Mouse (Mus musculus) megakaryocyte, embryonic 14.5 days (primary cell): ENCODE data around the gene Btf3. TPM values are rescaled to one million over a fixed set of nuclear protein-coding genes. Genes with fewer than 3 reads are reported as not detected.
A peak's percentile ranks its signal among the peaks of the same experiment; 100 is the strongest.

Experiments
- H3K27me3 ChIP-seq: replicated peaks from 2 replicates; pipeline ENCODE3; 2012; ENCODE audit warnings: inconsistent platforms
- H3K36me3 ChIP-seq: replicated peaks from 2 replicates; pipeline ENCODE3; 2012; ENCODE audit warnings: low read length, inconsistent platforms, mixed read lengths
- H3K4me1 ChIP-seq: 2 replicates; pipeline ENCODE4 v1.6.1; 2012; ENCODE audit warnings: inconsistent platforms
- H3K4me3 ChIP-seq: replicated peaks from 2 replicates; pipeline ENCODE3; 2012; ENCODE audit warnings: moderate library complexity, mild to moderate bottlenecking, inconsistent platforms
- H3K9me3 ChIP-seq: 2 replicates; pipeline ENCODE4 v1.6.1; 2012; ENCODE audit warnings: inconsistent platforms
- FLI1 ChIP-seq: IDR thresholded peaks from 2 replicates; pipeline ENCODE4 v1.6.1; 2012; ENCODE audit warnings: low read length, inconsistent platforms, mixed read lengths
- GATA1 ChIP-seq: IDR thresholded peaks from 3 replicates; pipeline ENCODE4 v1.6.1; 2012; ENCODE audit warnings: mixed read lengths, low read length, inconsistent platforms, borderline replicate concordance
- polyA plus RNA-seq: library from polyadenylated mRNA; stranded (reverse); fragments of >175 nt; gene quantifications from 2 replicates; pipeline ENCODE4 v1.2.3, GENCODE M21; 2012; ENCODE audit warnings: low replicate concordance; ENCODE audit not compliant: insufficient read depth

The Btf3 gene
- polyA plus RNA-seq, 1 experiment, result 151 TPM

DNA sequence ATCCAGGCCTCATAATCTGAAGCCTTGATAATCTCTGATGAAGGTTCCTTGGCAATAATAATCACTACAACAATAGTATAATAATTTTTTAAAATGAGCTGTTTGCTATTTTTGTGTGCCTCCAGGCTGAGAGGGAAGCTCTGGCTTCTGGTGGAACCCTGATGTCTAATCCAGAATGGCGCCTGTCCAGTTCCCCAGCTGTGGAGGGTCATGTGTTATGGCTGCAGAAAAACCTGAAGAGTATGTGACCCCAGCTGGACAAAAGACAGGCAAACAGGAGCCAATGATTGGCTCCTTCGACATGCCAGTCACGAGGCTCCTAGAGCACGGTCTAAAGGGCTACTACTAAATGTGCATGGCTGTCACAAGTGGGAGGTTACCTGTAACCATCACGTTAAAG lies 23.7 kb upstream of the Btf3 start:
- no peak overlapping the region for H3K4me3 ChIP-seq
- TF ChIP-seq FLI1, result no peak
- no peak for TF ChIP-seq GATA1
- H3K36me3 ChIP-seq, result no peaks in the 10 kb centered on the region
- no peaks in the 10 kb centered on the region for H3K9me3 ChIP-seq
- no peaks in the 10 kb centered on the region for H3K4me1 ChIP-seq
- peaks cover 54% of the 10 kb centered on the region for H3K27me3 ChIP-seq

DNA sequence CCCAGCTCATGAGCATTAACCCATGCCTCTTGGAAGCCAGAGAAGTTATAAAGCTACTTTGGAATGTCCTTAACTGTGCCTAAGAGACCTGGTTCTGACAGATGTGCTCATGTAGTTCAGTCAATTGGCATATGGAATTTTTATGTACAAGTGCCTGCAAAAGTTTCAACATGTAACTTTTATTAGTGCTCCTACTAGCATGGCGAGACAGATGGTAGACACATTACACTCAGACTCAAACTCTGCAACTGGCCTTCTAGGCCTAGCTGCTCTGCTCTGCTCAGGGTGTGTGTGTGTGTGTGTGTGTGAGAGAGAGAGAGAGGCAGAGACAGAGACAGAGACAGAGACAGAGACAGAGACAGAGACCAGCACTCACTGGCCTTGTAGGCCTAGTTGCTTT lies 19.4 kb upstream of the Btf3 start:
- H3K4me3 ChIP-seq, result no peak overlapping the region

DNA sequence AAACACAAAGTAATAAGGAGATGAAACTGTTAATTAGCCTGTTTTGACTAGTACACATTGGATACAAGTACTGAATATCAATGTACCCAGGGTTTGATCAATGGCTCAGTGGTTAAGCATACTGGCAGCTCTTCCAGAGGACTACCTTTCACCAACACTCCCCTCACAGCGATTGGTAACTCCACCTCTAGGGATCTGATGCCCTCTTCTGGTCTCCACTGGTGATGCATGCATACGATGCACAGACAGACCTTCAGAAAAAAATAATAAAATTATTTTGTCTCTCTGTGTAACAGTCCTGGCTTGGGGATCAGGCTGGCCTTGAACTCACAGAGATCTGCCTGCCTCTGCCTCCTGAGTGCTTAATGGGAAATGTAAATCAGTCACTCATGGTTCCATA lies 15.3 kb upstream of the Btf3 start:
- Histone ChIP-seq H3K27me3 (peaks cover 26% of the 10 kb centered on the region), H3K4me3 (no peak overlapping the region), H3K4me1 (no peaks in the 10 kb centered on the region), H3K36me3 (no peaks in the 10 kb centered on the region), H3K9me3 (peaks cover 8% of the 10 kb centered on the region)
- no peak for TF ChIP-seq FLI1
- no peak for TF ChIP-seq GATA1

More for the DNA sequence above, 19.4 kb upstream of the Btf3 start:
- Histone ChIP-seq H3K27me3 (peaks cover 47% of the 10 kb centered on the region), H3K36me3 (no peaks in the 10 kb centered on the region), H3K9me3 (peaks cover 8% of the 10 kb centered on the region), H3K4me1 (no peaks in the 10 kb centered on the region)
- TF ChIP-seq FLI1 (no peak), GATA1 (no peak)

DNA sequence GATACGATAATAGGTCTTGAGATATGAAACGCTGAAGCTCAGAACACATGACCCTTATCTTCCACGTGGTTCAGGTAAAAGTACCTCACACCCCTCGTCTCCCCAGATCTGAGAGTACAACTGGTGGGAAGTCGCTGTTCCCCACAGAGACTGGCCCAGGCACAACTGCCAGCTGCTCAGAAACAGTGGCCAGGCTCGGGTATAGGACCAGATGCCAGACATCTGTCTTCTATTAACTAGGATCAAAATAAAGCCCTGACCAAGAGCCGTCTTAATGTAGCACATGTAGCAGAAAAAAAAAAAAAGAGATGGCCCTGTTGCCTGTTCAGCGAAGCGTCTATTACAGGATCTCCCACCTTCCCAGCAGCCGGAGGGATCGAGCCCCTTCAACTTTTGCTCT lies 8.2 kb upstream of the Btf3 start:
- Histone ChIP-seq H3K9me3 (no peaks in the 10 kb centered on the region), H3K27me3 (no peaks in the 10 kb centered on the region), H3K36me3 (no peaks in the 10 kb centered on the region), H3K4me1 (no peaks in the 10 kb centered on the region), H3K4me3 (no peak overlapping the region)
- TF ChIP-seq GATA1 (no peak), FLI1 (no peak)

DNA sequence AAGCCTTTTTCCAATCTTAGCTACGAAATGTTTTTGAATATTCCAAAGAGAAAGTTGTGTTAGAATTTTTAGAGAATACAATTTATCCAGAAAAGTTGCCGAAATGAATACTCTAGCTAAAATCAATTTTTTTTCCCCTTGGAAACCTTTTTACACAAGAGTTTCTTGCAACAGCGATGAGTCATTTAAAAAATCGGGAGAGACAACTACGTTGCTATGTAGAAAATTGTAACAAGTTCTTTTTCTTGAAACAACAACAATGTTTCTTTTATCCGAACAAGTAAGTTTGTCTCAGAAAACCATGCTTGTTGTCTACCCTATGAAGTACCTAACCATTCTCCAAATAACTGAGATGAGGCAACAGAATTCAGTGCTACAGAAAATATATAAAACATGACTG lies 1.1 kb upstream of the Btf3 start:
- Histone ChIP-seq H3K36me3 (peaks cover 21% of the 10 kb centered on the region), H3K4me3 (no peak overlapping the region), H3K9me3 (no peaks in the 10 kb centered on the region), H3K4me1 (peaks cover 25% of the 10 kb centered on the region), H3K27me3 (no peaks in the 10 kb centered on the region)
- TF ChIP-seq FLI1, result no peak
- TF ChIP-seq GATA1, result no peak

DNA sequence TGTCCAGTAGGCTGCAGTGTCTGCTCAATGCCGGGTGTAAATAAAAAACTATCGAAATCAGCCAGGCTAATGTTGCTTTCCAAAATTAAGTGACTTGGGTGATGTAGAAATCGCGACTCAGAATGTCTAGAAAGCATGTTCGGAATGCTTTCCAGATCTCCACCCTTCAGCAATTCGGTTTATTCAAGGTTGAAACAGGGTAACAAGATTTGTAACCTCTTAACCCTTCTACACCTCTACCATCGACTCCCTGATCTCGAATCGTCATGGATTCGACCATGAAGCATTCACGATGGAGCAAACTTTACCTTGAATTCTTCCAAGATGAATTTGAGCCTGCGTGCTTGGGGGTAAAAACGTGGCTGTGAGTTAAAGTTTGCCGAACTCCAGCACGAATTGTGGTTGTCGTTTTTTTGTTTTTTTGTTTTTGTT lies 456 bp upstream of the Btf3 start:
- Histone ChIP-seq H3K9me3 (no peaks in the 10 kb centered on the region), H3K4me3 (peak overlapping the region; percentile 96), H3K4me1 (peaks cover 31% of the 10 kb centered on the region), H3K36me3 (peaks cover 27% of the 10 kb centered on the region), H3K27me3 (no peaks in the 10 kb centered on the region)
- TF ChIP-seq FLI1, result no peak
- TF ChIP-seq GATA1, result no peak

DNA sequence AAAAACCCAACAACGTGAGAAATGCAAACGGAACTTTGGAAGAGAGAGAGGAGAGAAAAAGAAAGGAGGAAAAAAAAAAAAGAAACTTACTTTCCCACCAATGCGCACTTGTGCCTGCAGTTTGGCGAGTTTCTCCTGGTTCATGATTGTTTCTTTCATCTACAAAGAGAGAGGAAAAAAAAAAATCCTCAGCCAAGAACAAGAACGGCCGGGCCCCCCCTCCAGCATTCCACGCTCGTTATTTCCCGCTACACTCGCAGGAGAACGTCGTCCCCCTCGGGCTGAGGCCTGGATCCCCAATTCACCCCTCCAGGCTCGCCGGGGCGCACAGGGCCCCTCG lies 696 bp downstream of the Btf3 start:
- no peak for TF ChIP-seq FLI1
- TF ChIP-seq GATA1, result no peak

DNA sequence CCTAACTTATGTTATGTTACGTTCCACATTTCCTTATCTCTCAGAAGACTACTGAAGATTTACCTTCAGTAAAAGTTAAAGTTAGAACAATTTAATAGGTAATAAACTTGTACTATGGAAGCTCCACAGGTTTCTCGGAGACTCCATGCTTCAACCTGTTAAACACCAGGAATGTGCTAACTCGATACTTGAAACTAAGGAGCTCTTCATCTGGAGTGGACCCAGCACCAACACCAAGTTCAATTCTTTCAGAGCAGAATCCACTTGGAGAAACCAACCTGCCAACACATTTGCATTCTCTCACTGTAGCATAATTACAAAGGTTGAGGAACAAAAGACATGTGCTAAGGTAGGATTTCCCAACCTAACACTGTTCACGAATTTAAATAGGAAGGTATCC lies 1.7 kb downstream of the Btf3 start:
- peaks cover 47% of the 10 kb centered on the region for H3K4me1 ChIP-seq
- H3K27me3 ChIP-seq, result no peaks in the 10 kb centered on the region
- H3K9me3 ChIP-seq, result no peaks in the 10 kb centered on the region
- TF ChIP-seq GATA1 (no peak), FLI1 (no peak)
- peaks cover 49% of the 10 kb centered on the region for H3K36me3 ChIP-seq
- peak overlapping the region; percentile 72 for H3K4me3 ChIP-seq

More for the DNA sequence above, 696 bp downstream of the Btf3 start:
- Histone ChIP-seq H3K36me3 (peaks cover 39% of the 10 kb centered on the region), H3K27me3 (no peaks in the 10 kb centered on the region), H3K9me3 (no peaks in the 10 kb centered on the region), H3K4me3 (peak overlapping the region; percentile 96), H3K4me1 (peaks cover 43% of the 10 kb centered on the region)

DNA sequence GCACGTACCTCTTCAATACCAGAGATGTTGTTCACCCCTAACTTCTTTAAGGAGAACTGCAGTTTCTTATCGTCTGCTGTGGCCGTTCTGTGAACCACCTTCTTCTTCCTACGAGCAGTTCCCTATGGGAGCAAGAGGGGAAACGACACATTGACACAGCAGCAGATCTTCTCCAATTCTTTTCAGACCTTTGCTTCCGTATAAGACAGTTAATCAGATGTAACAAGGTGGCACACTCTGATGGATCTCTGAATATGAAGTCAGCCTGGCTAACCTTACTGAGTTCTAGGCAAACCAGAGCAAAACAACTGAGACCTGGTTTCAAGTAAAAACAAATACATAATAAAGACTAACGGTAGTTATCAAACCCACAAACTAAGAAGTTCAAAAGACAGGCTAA lies 3.2 kb downstream of the Btf3 start:
- no peak overlapping the region for H3K4me3 ChIP-seq
- H3K36me3 ChIP-seq, result peaks cover 62% of the 10 kb centered on the region
- TF ChIP-seq GATA1 (no peak), FLI1 (no peak)

DNA sequence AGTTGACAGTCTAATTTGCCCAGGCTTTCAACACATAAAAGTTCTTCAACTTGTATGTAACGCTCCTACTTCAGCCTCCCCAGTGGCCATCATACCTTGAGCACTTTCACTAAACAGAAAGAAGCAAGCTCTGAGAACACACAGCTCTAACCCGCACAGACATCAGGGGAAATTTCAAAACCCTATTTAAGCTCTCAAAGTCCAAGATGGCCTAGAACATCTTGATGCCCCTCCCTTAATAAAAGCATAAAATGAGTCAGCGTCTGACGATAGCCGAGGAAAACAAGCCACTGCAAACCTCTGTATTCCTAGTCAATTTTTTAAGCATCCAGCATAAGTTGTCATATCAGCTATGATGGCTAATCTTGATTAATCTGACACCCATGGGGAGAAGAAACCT lies 5.2 kb downstream of the Btf3 start:
- H3K36me3 ChIP-seq, result peaks cover 79% of the 10 kb centered on the region
- peaks cover 47% of the 10 kb centered on the region for H3K4me1 ChIP-seq

More for the DNA sequence above, 3.2 kb downstream of the Btf3 start:
- H3K27me3 ChIP-seq, result no peaks in the 10 kb centered on the region
- peaks cover 47% of the 10 kb centered on the region for H3K4me1 ChIP-seq
- H3K9me3 ChIP-seq, result no peaks in the 10 kb centered on the region

DNA sequence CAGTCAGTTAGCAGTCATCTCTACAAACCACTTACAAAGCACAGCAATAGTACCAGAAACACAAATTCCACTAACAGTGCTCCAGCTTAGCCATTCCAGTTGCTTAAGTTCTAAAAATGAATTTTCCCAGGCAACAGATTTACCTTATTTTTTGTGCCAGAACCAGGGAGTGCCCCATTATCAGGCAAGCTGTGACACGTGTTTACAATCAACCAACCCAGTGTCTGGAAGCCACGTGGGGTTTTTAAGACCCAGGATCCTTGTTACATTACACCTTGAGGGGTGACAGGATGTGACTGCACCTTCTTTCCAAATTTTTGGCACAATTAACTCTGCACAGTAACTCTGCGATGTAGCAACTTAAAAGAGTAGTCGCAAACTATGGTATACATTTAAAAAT lies 8.1 kb downstream of the Btf3 start:
- H3K27me3 ChIP-seq, result no peaks in the 10 kb centered on the region
- no peak overlapping the region for H3K4me3 ChIP-seq
- H3K4me1 ChIP-seq, result peaks cover 30% of the 10 kb centered on the region
- H3K36me3 ChIP-seq, result peaks cover 71% of the 10 kb centered on the region
- TF ChIP-seq FLI1 (no peak), GATA1 (no peak)
- H3K9me3 ChIP-seq, result no peaks in the 10 kb centered on the region

More for the DNA sequence above, 5.2 kb downstream of the Btf3 start:
- H3K9me3 ChIP-seq, result no peaks in the 10 kb centered on the region
- H3K4me3 ChIP-seq, result peak overlapping the region; percentile 3
- TF ChIP-seq FLI1 (no peak), GATA1 (no peak)
- H3K27me3 ChIP-seq, result no peaks in the 10 kb centered on the region

DNA sequence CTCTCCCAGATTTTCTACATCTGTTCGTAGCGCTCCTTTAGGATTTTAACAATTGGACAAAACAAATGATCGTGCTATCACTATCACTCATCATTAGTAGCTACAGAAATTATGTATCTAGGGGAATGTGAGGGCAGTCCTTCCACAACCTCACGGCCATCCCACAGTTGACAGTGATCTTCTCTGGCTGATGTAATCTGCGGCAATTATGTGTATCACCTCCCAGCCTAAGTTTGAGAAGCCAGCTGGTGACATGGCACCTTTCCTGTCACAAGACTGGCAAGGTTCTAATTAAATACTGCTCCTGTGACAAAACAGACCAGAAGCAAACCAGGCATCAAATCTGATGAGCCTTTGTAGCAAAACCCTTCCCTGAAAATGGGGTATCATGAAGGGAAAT lies 8.8 kb downstream of the Btf3 start:
- no peaks in the 10 kb centered on the region for H3K9me3 ChIP-seq
- no peak for TF ChIP-seq GATA1
- H3K27me3 ChIP-seq, result no peaks in the 10 kb centered on the region
- no peak overlapping the region for H3K4me3 ChIP-seq
- peaks cover 64% of the 10 kb centered on the region for H3K36me3 ChIP-seq
- peaks cover 23% of the 10 kb centered on the region for H3K4me1 ChIP-seq
